In the genomic region with DNA sequence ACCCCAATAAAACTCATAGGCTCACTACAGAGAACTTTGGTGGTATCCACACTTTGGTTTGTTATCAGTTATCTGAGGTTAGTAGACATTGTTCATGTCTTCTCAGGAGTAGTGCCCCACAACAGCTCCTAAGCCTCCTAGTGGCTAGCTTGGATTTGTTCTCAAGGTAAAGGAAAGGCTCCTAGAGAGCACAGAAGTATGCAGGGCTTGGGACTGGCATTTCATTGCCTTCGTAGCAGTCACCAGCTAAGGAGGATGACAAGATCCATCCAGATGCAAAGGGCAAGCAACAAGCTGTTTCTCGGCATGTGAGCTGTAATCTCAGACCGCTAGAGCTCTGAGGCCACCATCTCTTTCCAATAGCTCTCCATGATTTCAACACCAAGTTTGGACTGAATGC, we compare ENCODE assay signal across 31 mouse cellular contexts. TPM values are rescaled to one million over a fixed set of nuclear protein-coding genes. Genes with fewer than 3 reads are reported as not detected.
"Had no signal": no experiment of that assay in that cellular context is flagged by ENCODE, and none has a peak within 500 bp of the region (broad histone marks: within the 10 kb centered on the region; RNA-seq: fewer than 3 reads in every experiment).

No protein-coding gene starts in this region.

- H3K27ac ChIP-seq: heart, adult 2 months; heart, embryonic 13.5 days; heart, embryonic 15.5 days; hindbrain, embryonic 13.5 days; hindbrain, embryonic 15.5 days; hindbrain, postnatal 0 days; layer of hippocampus, adult 2 months; limb, embryonic 12.5 days; liver, embryonic 13.5 days; liver, embryonic 15.5 days had no signal

- H3K9ac ChIP-seq: heart, embryonic 13.5 days; heart, embryonic 15.5 days; hindbrain, embryonic 13.5 days; hindbrain, embryonic 15.5 days; limb, embryonic 12.5 days; liver, embryonic 13.5 days; liver, embryonic 15.5 days had no signal

- ATAC-seq: hindbrain, postnatal 0 days; intestine, embryonic 16.5 days had no signal

- H3K36me3 ChIP-seq: heart, embryonic 13.5 days; heart, embryonic 15.5 days; hindbrain, embryonic 13.5 days; hindbrain, embryonic 15.5 days; limb, embryonic 12.5 days; liver, embryonic 13.5 days; liver, embryonic 15.5 days had no signal

- DNase-seq: gastrocnemius, postnatal 14 days; gastrocnemius, postnatal 36 days; heart, adult 11 months; heart, adult 2 months; heart, postnatal 14 days; heart, postnatal 36 days; kidney, adult 18-20 months; kidney, adult 8-10 months; kidney, postnatal 10 days; kidney, postnatal 25 days; kidney, postnatal 4 days; left cerebral cortex, postnatal 4 days; liver; liver, embryonic 13.5 days had no signal

- H3K4me2 ChIP-seq: heart, embryonic 11.5 days; heart, embryonic 13.5 days; heart, embryonic 15.5 days; hindbrain, embryonic 13.5 days; hindbrain, embryonic 15.5 days; limb, embryonic 12.5 days; liver, embryonic 11.5 days; liver, embryonic 13.5 days; liver, embryonic 15.5 days had no signal

- H3K27me3 ChIP-seq: heart, embryonic 15.5 days; hindbrain, embryonic 15.5 days; liver, embryonic 13.5 days; liver, embryonic 15.5 days had no signal

- H3K4me3 ChIP-seq: heart, adult 2 months; heart, embryonic 13.5 days; heart, embryonic 15.5 days; hindbrain, embryonic 13.5 days; hindbrain, embryonic 15.5 days; layer of hippocampus, adult 2 months; limb, embryonic 12.5 days; liver, embryonic 13.5 days; liver, embryonic 15.5 days had no signal

- H3K9me3 ChIP-seq: heart, embryonic 13.5 days; heart, embryonic 15.5 days; hindbrain, embryonic 13.5 days; hindbrain, embryonic 15.5 days; limb, embryonic 12.5 days; liver, embryonic 13.5 days; liver, embryonic 15.5 days had no signal

- H3K4me1 ChIP-seq: heart, embryonic 13.5 days; heart, embryonic 15.5 days; hindbrain, embryonic 13.5 days; hindbrain, embryonic 15.5 days; limb, embryonic 12.5 days; liver, embryonic 13.5 days; liver, embryonic 15.5 days had no signal

RNA-seq across cellular contexts. Expression of a gene that starts 14.4 kb away (rescaled TPM):
- polyA plus RNA-seq: gonadal fat pad, adult 2 months; heart, adult 2 months; heart, embryonic 11.5 days; heart, embryonic 13.5 days; heart, embryonic 15.5 days; heart, postnatal 0 days; intestine, embryonic 14.5 days; intestine, embryonic 16.5 days; kidney, embryonic 14.5 days; kidney, embryonic 16.5 days; limb, embryonic 12.5 days; limb, embryonic 14.5 days; liver, embryonic 11.5 days; liver, embryonic 13.5 days; liver, embryonic 15.5 days had no signal
